Mouse (Mus musculus) midbrain, embryonic 14.5 days (tissue): ENCODE results near the gene A3galt2. TPM values are rescaled to one million over a fixed set of nuclear protein-coding genes. Genes with fewer than 3 reads are reported as not detected.
A peak's percentile ranks its signal among the peaks of the same experiment; 100 is the strongest.

Source experiments
- ATAC-seq: fragments of 200-750 bp; cut with Nextera tagmentation; 2 replicates; pipeline ENCODE4 v1.8.0; 2017; ENCODE audit warnings: moderate number of reproducible peaks, moderate library complexity; ENCODE audit not compliant: low FRiP score, low TSS enrichment
- DNase-seq: peaks from one replicate; pipeline ENCODE4 v3.0.0-alpha.2; 2015
- H3K27ac ChIP-seq: fragments of 300-500 bp; sonication (generic); replicated peaks from 2 replicates; pipeline ENCODE4 v1.5.1; 2014; ENCODE audit warnings: mild to moderate bottlenecking, low read depth, low read length, moderate library complexity
- H3K27me3 ChIP-seq: fragments of 300-500 bp; sonication (generic); 2 replicates; pipeline ENCODE4 v1.6.1; 2014; ENCODE audit warnings: low read length, control low read depth, mixed read lengths; ENCODE audit not compliant: control insufficient read depth, insufficient read depth
- H3K36me3 ChIP-seq: fragments of 300-500 bp; sonication (generic); 2 replicates; pipeline ENCODE4 v1.6.1; 2014; ENCODE audit warnings: low read length, control low read depth; ENCODE audit not compliant: control insufficient read depth, insufficient read depth
- H3K4me1 ChIP-seq: fragments of 300-500 bp; sonication (generic); 2 replicates; pipeline ENCODE4 v1.6.1; 2014; ENCODE audit warnings: mild to moderate bottlenecking, antibody characterized with exemption, low read length, control low read depth; ENCODE audit not compliant: control insufficient read depth, insufficient read depth
- H3K4me2 ChIP-seq: fragments of 300-500 bp; sonication (generic); 2 replicates; pipeline ENCODE4 v1.6.1; 2014; ENCODE audit warnings: mild to moderate bottlenecking, low read length, moderate library complexity
- H3K4me3 ChIP-seq: fragments of 300-500 bp; sonication (generic); replicated peaks from 2 replicates; pipeline ENCODE4 v1.5.1; 2014; ENCODE audit warnings: low read depth, low read length
- H3K9ac ChIP-seq: fragments of 300-500 bp; sonication (generic); replicated peaks from 2 replicates; pipeline ENCODE4 v1.6.1; 2014; ENCODE audit warnings: mild to moderate bottlenecking, low read length, moderate library complexity
- H3K9me3 ChIP-seq: fragments of 300-500 bp; sonication (generic); 2 replicates; pipeline ENCODE4 v1.6.1; 2016; ENCODE audit warnings: low read length, control low read depth, mixed read lengths; ENCODE audit not compliant: control insufficient read depth
- WGBS: fragments of 180-500 bp; shearing (Covaris S2); extraction: QIAGEN DNeasy Blood & Tissue Kit; methylation state at CpG from one replicate; pipeline ENCODE4 v1.1.7; 2014; 5-methylcytosine and 5-hydroxymethylcytosine counted together
- polyA plus RNA-seq: library from polyadenylated mRNA; unstranded; fragments of >200 nt; fragmentation: Nextera tagmentation; extraction: Ambion mirVana; gene quantifications from 2 replicates; pipeline ENCODE4 v1.2.1, GENCODE M21; 2014

Gene A3galt2
- polyA plus RNA-seq: 0.47 and 0.74 TPM in 2 replicates

GRCm38 (mm10) chr4:128755064-128755463 lies at the start of gene A3galt2:
Gene A3galt2 (plus strand): TSS chr4:128755364.
- H3K9me3 ChIP-seq: no peaks in the 10 kb centered on the region
- H3K27me3 ChIP-seq: no peaks in the 10 kb centered on the region
- H3K4me3 ChIP-seq: no peak within 1 kb of the TSS
- 74% methylated on average over 3 of the region's 3 CpGs for WGBS
- no peaks in the 10 kb centered on the region for H3K4me1 ChIP-seq
- DNase-seq (no peak), ATAC-seq (no peak)
- no peak within 1 kb of the TSS for H3K4me2 ChIP-seq
- H3K9ac ChIP-seq: no peak within 1 kb of the TSS
- H3K36me3 ChIP-seq: peaks cover 51% of the 10 kb centered on the region
- H3K27ac ChIP-seq: peak within 1 kb of the TSS; percentile 53

- Histone ChIP-seq H3K4me1 (peaks cover 9% of the 10 kb centered on the region), H3K4me2 (no peak overlapping the region), H3K36me3 (peaks cover 4% of the 10 kb centered on the region; the same call in 1 of the 2 replicates), H3K4me3 (no peak overlapping the region), H3K9me3 (no peaks in the 10 kb centered on the region), H3K27me3 (no peaks in the 10 kb centered on the region), H3K9ac (no peak overlapping the region), H3K27ac (no peak overlapping the region)
- ATAC-seq (no peak), DNase-seq (peak; percentile 75)
- WGBS: 13% methylated on average over 9 of the region's 9 CpGs
These were observed 48.5 kb upstream of the A3galt2 start for GRCm38 (mm10) chr4:128706626-128707025.

- H3K9ac ChIP-seq: no peak overlapping the region
These were observed 47.8 kb upstream of the A3galt2 start for GRCm38 (mm10) chr4:128707384-128707783.

GRCm38 (mm10) chr4:128709061-128709780 lies 45.9 kb upstream of the A3galt2 start:
- Histone ChIP-seq H3K9me3 (no peaks in the 10 kb centered on the region), H3K4me2 (no peak overlapping the region), H3K27ac (no peak overlapping the region), H3K36me3 (peaks cover 9% of the 10 kb centered on the region), H3K4me1 (peaks cover 19% of the 10 kb centered on the region), H3K27me3 (no peaks in the 10 kb centered on the region), H3K9ac (no peak overlapping the region), H3K4me3 (no peak overlapping the region)
- 64% methylated on average over 15 of the region's 15 CpGs for WGBS
- DNase-seq: no peak
- no peak for ATAC-seq

More at GRCm38 (mm10) chr4:128707384-128707783, 47.8 kb upstream of the A3galt2 start:
- H3K4me2 ChIP-seq: no peak overlapping the region
- no peak for ATAC-seq
- 38% methylated on average over 4 of the region's 4 CpGs for WGBS
- DNase-seq: no peak
- no peaks in the 10 kb centered on the region for H3K9me3 ChIP-seq
- no peak overlapping the region for H3K27ac ChIP-seq
- H3K4me3 ChIP-seq: no peak overlapping the region
- peaks cover 9% of the 10 kb centered on the region for H3K36me3 ChIP-seq
- no peaks in the 10 kb centered on the region for H3K27me3 ChIP-seq
- peaks cover 16% of the 10 kb centered on the region for H3K4me1 ChIP-seq

GRCm38 (mm10) chr4:128709781-128710166 lies 45.4 kb upstream of the A3galt2 start:
- H3K9ac ChIP-seq: no peak overlapping the region
- H3K9me3 ChIP-seq: no peaks in the 10 kb centered on the region
- H3K27ac ChIP-seq: no peak overlapping the region
- no peak overlapping the region for H3K4me3 ChIP-seq
- DNase-seq (no peak), ATAC-seq (no peak)
- no peaks in the 10 kb centered on the region for H3K27me3 ChIP-seq
- H3K4me1 ChIP-seq: peaks cover 24% of the 10 kb centered on the region
- H3K36me3 ChIP-seq: peaks cover 9% of the 10 kb centered on the region
- no peak overlapping the region for H3K4me2 ChIP-seq
- 92% methylated on average over 12 of the region's 12 CpGs for WGBS

- Histone ChIP-seq H3K27me3 (no peaks in the 10 kb centered on the region), H3K9ac (no peak overlapping the region; the same call in 1 of the 2 replicates), H3K9me3 (no peaks in the 10 kb centered on the region), H3K4me1 (peaks cover 29% of the 10 kb centered on the region), H3K36me3 (peaks cover 9% of the 10 kb centered on the region), H3K4me2 (no peak overlapping the region), H3K27ac (no peak overlapping the region), H3K4me3 (no peak overlapping the region)
- DNase-seq: no peak
- 66% methylated on average over 6 of the region's 6 CpGs for WGBS
- ATAC-seq: no peak
These were observed 44.9 kb upstream of the A3galt2 start for GRCm38 (mm10) chr4:128710286-128710685.

- 70% methylated on average over 9 of the region's 9 CpGs for WGBS
- Histone ChIP-seq H3K9me3 (no peaks in the 10 kb centered on the region), H3K9ac (peak overlapping the region; percentile 37; the same call in 1 of the 2 replicates), H3K4me3 (no peak overlapping the region), H3K27me3 (no peaks in the 10 kb centered on the region), H3K36me3 (peaks cover 9% of the 10 kb centered on the region), H3K27ac (peak overlapping the region; percentile 49), H3K4me1 (peaks cover 35% of the 10 kb centered on the region), H3K4me2 (no peak overlapping the region)
- DNase-seq: no peak
- ATAC-seq: no peak
These were observed 44.4 kb upstream of the A3galt2 start for GRCm38 (mm10) chr4:128710800-128711199.

- peak overlapping the region; percentile 57; the same call in 1 of the 2 replicates for H3K27ac ChIP-seq
- H3K36me3 ChIP-seq: peaks cover 9% of the 10 kb centered on the region
- peak; percentile 49 for ATAC-seq
- peak overlapping the region; percentile 49 for H3K4me2 ChIP-seq
- H3K4me3 ChIP-seq: no peak overlapping the region
- H3K4me1 ChIP-seq: peaks cover 42% of the 10 kb centered on the region
- peak; percentile 97 for DNase-seq
- H3K9me3 ChIP-seq: no peaks in the 10 kb centered on the region
- H3K9ac ChIP-seq: no peak overlapping the region; the same call in 1 of the 2 replicates
- no peaks in the 10 kb centered on the region for H3K27me3 ChIP-seq
- WGBS: 4% methylated on average over 24 of the region's 24 CpGs
These were observed 43.6 kb upstream of the A3galt2 start for GRCm38 (mm10) chr4:128711455-128712135.
